Mouse (Mus musculus) embryo, embryonic 10.5 days (tissue): ENCODE measurements around the gene Eif4enif1.
A peak's percentile ranks its signal among the peaks of the same experiment; 100 is the strongest.

Experiments
- DNase-seq: peaks from one replicate; pipeline ENCODE4 v3.0.0-alpha.2; 2015; ENCODE audit warnings: low spot score

The Eif4enif1 gene

DNA sequence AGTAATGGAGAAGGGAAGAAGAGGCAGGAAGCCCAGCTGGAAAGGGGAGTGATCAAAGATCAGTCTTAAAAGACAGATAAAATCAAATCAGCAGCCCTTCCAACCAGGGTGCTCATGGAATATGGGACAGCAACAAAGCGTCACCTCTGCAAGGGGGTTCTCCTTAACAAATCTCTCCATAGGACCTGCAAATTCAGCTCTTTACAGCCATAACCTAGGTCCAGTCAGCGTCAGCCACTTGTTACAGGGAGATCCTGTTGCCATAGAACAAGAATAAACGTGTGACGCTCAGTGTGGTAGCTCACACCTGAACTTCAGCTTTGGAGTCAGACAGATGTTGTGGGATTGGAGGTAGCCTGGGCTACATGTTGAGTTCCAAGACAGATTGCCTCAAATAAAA is 67.0 kb downstream of the Eif4enif1 start:
- no peak for DNase-seq

DNA sequence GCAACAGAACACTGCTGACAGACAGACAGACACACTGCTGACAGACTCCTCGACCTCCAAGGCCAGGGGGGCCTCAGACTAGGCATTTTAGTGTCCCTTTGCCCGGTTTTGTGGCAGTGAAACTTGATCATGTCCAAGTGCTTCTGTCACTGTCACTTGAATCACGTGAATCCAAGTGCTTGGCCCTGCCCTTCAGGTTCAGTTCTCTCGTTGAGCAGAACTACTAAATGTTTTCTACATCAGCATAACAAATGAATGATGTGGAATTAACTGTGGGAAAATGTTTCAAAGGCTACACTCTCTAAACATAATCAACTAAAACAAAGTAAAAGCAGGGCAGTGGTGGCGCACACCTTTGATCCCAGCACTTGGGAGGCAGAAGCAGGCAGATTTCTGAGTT is 76.2 kb downstream of the Eif4enif1 start:
- DNase-seq: no peak

DNA sequence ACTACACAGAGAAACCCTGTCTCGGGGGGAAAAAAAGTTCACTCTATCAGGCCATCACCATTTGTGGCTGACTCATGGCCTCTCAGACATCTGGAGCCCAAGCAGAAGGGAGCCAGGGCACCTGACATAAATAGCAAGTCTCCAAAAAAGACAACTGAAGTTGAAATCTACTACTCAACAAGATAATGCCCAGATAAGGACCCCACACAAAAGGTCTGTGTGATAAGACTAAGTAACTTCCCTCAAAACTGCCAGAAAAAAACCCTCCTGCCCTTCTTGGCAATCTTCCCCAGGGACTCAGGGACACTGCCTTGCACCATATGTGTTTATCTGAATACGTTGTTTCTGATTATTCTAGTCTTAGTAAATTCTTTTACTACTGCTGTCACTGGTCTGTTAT is 77.5 kb downstream of the Eif4enif1 start:
- no peak for DNase-seq

DNA sequence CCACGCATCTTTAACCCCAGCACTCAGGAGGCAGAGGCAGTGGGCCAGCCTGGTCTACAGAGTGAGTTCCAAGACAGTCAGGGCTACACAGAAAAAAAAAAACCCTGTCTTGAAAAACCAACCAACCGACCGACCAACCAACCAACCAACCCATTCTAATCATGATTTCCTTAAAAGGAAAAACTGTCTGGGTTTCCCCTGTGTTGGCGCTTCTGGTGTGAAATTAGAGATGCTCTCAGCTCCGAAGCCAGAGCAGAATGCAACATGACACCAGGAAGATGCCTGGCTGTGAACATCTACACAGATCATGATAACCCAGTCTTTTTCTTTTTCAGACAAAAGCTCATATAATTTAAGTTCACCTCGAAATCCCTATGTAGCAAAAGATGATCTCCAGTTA is 80.7 kb downstream of the Eif4enif1 start:
- no peak for DNase-seq

DNA sequence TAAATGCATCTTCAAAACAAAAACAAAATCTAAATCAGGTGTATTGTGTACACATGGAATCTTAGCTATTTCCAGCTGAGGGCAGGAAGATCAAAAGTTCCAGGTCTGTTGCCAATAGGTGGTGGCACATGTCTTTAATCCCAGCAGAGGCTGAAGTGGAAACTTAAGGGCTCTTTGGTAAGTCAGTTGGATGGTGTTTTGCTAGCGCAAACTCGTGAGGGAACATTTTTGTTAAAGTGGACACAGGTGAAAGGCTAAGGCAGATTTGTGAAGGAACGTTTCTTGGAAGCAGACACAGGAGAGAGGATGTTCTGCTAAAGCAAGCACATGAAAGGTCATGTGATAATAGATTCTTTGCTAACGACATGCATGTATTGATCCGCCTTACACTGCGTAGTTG is 81.5 kb downstream of the Eif4enif1 start:
- DNase-seq: no peak

DNA sequence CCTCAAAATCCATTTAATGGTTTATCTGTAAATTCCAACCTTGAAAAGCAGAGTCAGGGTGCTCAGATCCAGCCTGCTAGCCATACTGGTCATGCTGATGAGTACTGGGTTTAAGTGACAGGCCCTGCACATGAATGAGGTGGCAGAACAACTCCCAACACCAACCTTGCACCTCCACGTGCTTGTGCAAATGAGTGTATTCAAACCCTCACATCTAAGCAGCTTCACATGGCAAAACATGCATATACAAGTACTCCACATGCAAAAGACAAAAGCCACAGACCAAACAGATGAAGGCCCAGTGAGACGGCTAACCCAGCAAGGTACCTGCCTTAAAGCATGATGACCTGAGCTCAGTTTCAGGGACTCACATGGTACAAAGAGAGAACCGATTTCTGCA is 83.7 kb downstream of the Eif4enif1 start:
- no peak for DNase-seq

DNA sequence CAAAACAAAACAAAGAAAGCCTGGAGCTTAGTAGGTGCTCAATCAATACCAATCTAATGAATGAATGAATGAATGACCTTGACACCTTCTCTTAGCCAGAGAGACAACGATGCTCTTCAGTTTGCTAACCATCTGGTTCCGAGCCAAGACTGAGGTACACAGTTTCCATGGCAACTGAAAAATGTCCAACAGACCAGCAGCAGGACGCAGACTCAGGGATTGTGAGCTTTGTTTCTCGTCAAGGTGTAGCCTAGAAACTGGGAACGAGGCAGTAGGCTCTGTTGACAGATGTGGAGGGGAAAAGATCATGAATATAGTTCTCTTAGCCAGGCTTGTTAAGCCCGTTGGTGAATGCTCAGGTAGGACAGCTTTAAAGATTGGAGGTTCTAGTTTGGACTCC is 84.9 kb downstream of the Eif4enif1 start:
- peak; percentile 38 for DNase-seq

DNA sequence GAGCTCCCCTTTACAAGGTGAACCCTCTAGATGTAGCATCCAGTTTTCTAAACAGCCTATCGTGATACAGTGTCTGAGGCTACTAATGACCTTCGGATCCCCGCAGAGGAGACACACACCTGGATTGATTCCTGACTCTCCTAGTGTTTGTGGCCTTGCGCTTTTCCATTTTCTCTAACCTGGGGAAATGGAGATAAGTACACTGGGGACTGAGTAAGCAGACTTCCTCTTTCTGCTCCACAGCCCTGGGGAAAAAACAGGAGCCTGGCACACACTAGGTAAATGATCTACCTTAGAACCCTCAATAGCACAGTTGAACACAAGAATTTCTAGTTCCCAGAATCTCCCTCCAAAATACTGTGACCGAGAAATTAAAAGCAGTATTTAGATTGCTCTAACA is 85.7 kb downstream of the Eif4enif1 start:
- no peak for DNase-seq

DNA sequence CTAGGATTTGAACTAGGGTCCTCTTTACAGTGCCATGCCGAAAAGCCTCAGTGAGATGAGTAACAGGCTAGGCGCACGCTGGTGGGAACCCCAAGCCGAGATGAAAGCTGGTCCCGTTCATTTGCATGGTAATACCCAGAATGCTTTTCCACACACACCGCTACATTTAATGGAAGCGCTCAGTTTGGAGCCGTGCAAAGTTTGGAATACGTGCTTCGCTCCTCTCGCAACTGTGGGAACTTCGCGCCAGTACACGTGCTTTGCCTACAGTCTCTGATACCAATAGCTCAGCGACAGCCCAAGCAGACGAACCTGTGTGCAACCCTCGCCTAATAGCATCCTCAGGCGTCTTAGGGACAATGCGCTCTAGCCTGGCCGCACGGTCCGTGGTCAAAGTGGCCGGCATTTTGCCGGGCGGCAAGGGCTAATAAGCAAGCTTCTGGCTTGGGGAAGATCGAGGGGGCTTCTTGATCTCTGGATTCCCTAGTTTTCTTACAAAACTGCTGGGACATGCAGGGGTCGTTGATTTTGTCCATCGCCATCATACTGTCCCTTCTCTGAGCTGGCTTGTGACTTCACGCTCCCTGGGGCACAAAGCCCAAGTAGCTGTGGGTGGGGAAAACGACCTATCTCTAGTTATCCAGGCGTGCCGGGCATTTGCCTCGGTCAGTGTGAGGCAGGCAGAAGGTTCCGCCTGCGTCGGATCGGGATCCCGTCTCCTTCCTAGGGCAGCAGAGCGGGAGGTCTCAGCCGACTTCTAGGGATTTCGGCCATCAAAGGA is 86.5 kb downstream of the Eif4enif1 start, which contains the start of gene Patz1:
Patz1 (plus strand) TSS at position 354 of the 781 bp plus-strand sequence.
- DNase-seq: peak; percentile 86

DNA sequence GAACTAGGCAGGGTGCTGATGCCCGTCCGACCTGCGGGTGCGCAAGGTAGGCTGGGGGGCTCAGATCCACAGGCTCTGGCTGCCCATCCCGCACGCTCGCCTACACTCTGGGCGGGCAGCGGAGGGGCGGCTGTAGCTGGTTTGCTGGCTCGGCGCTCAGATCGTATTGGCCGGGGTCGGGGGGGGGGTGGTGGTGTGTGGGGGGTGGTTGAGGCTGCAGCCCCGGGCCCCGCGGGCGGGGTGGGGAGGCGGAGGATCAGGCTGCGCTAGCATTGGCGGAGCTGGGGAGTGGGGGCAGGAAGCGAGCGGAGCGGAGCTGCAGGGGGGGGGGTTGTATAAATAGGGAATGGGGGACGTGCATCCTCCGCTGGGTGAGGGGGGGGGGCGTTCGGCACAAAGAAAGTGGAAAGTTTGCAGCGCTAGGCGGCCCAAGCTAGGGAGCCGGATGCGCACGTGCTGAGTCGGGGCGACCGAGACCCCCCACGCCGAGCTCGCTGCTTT is 87.2 kb downstream of the Eif4enif1 start:
- DNase-seq: peak; percentile 93

DNA sequence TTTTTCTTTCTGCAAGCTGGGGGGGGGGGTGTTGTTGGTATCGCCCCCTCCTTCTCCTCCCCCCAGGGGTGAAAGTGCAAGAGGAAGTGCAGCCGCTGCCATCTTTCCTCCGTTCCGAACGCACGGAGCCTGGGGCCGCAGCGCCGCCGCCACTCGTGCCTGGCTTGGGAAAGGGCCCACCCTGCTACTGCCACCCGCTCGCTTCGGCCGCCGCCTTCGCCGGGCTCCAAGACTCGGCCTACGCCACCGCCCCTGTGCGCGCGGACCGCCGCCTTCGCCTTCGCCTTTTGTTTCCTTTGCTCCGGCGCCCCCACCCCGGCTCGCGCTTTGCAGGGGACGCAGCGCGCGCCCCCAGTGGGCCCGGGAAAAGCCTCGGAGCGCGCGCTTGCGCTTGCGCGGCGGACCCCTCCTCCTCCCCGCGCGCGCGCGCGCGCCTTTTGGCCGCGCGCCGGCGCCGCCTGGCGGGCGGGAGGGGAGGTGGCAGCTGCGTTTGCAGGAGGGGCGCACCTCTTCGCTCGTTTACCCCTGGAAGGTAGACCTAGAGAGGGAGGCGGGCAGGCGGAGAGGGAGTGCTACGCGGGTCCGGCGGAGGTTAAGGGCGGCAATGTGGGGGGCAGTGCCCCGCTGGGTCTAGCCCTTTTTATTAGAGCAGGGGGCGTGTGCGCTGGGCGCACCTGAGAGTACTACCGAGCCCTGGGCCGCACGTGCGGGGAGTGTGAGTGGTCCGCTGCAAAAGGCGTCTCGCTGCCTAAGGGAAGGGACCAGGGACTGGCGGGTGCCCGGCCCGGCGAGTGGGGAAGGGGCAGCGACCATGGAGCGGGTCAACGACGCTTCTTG is 87.8 kb downstream of the Eif4enif1 start:
- peak; percentile 94 for DNase-seq

DNA sequence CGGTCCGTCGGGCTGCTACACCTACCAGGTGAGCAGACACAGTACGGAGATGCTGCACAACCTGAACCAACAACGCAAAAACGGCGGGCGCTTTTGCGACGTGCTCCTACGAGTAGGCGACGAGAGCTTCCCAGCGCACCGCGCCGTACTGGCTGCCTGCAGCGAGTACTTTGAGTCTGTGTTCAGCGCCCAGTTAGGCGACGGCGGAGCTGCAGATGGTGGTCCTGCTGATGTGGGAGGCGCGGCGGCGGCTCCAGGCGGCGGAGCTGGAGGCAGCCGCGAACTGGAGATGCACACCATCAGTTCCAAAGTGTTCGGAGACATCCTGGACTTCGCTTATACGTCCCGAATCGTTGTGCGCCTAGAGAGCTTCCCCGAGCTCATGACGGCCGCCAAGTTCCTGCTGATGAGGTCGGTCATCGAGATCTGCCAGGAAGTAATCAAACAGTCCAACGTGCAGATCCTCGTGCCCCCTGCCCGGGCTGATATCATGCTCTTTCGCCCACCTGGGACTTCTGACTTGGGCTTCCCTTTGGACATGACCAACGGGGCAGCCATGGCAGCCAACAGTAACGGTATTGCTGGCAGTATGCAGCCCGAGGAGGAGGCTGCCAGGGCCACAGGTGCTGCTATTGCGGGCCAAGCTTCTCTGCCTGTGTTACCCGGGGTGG is 88.6 kb downstream of the Eif4enif1 start:
- DNase-seq: peak; percentile 49

DNA sequence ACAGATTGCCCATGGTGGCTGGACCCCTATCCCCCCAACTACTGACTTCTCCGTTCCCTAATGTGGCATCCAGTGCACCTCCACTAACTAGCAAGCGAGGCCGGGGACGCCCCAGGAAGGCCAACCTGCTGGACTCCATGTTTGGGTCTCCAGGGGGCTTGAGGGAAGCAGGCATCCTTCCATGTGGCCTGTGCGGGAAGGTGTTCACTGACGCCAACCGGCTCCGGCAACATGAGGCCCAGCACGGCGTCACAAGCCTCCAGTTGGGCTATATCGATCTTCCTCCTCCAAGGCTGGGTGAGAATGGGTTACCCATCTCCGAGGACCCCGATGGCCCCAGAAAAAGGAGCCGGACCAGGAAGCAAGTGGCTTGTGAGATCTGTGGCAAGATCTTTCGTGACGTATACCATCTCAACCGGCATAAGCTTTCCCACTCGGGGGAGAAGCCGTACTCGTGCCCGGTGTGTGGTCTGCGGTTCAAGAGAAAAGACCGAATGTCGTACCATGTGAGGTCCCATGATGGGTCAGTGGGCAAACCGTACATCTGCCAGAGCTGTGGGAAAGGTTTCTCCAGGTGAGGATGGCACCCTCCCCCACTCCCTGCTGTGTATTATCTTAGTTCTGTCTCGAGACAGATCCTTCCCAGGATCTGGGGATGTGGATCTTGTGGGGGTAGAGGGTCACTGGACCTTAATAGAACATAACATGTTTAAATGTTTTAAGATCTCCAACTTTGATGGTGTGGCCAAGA is 89.3 kb downstream of the Eif4enif1 start:
- DNase-seq: peak; percentile 57

DNA sequence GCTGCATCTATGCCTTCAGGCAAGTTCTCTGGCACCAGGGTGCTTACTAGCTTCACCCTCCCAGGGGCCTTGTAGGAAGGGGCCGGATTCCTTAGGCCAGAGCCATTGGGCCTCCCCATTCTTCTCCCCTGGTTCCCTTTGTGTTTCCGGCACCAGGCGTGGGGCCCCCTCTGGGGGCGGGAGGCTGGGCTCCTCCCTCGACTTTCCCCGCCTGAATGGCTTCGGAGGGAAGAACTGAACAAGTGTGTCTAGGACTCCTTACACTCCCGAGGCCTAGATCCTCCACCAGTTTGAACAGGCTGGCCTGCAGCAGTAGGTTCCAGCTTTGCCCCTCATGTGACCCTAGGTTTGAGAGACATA is 89.8 kb downstream of the Eif4enif1 start:
- peak; percentile 88 for DNase-seq

DNA sequence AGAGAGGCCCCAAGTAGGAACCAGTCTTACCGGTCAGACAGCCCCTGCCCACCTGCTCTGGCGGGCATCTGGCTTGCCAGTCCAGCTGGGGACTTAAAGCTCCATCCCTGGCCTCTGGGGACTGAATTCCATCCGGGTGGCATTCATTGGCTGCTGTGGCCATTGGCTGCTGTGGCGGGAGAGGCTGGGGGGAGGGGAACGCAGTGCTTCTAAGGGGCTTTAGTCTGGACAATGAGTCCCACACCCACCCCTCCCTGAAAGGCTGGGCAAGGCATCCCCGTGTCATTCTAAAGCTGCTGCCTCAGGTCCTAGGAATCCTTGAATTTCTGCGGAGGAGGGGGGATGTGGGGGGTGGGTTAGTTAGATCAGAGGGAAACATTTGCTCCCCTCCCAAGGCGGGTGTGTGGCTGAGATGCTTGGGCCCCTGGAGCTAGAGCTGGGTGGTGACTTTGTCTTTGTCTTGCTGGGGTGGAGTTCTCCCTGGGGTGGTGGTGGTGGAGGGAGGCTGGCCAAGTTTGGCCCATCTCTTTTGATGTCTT is 90.6 kb downstream of the Eif4enif1 start:
- DNase-seq: peak; percentile 95

DNA sequence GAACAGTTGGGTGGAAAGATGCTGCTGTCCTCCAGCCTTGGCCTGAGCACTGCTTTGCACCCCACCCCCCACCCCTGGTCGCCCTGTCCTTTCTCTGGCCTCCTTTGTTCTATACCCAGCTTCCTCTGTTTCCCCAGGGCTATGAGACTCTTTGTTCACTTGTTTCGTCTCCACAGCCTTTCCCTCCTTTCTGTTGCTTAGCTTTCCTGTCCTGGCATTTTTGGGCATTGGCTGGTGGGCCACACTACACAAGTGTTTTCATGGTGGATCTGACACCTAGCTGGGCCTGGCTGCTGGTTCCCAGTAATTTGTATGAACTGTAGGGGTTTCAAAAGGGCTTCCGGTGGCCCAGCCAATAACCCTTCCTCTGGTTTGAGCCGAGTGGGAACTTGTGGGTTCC is 91.2 kb downstream of the Eif4enif1 start:
- no peak for DNase-seq
